Mouse (Mus musculus): ENCODE results near the gene Thnsl1. TPM values are rescaled to one million over a fixed set of nuclear protein-coding genes. Genes with fewer than 3 reads are reported as not detected.

Thnsl1 gene
- polyA plus RNA-seq (2015; fragmentation: Nextera tagmentation; extraction: Ambion mirVana), result 4.6 and 5.1 TPM in 2 replicates

DNA sequence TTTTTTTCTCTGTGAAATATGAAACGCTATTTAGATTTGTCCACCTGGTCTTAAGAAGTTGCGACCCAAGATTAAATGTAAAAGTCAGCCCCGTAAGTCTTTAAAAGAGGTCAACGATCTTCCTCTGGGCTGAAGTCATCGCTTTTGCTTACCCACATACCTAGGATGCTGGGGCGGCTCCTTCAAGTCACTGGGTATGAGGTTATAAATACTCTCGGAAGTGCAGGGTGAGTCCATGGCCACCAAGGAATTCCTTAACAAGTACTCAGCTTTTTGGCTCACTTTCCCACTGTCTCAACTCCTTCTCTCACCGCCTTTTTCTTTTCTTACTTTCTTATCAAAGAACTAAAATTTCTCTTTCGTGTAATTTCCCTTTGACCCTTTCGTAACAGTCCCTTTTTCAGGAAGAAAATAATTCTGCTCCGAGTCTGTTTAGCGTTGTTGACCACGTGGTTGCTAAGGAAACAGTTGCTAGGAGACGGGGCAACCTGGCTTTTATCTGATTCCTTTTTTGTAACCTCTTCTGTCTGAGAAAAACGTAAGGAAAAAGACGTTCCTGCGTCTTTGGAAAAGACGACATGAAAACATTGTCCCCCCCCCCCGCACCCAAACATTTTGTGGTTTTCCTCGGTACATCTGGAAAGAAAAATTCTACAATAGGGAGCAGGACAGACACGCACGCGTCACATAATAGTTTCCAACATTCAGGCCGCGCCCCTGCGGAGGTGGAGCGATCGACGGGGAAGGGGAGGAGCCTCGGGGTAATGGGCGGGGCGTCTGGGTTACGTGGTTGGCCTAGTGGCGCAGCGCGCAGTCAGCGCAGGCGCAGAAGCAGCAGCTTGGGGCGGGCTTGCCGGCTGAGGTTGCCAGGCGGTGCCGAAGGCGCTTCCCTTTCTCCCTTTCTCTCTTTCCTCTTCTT lies at the start of gene Thnsl1, which contains the start of gene Enkur:
TSS of gene Thnsl1 (plus strand) at position 813 of the 919 bp plus-strand sequence.
TSS of gene Enkur (minus strand) at position 454 of the 919 bp plus-strand sequence.

Other genes with a start within 250 kb of the Thnsl1 start
- 9.7 TPM in 2 replicates for gene Arhgap21, start 236.8 kb upstream of the Thnsl1 start, polyA plus RNA-seq (2015; fragmentation: Nextera tagmentation; extraction: Ambion mirVana)
- gene Enkur, start 359 bp upstream of the Thnsl1 start, polyA plus RNA-seq (2015; fragmentation: Nextera tagmentation; extraction: Ambion mirVana), result 3.9 and 5.2 TPM in 2 replicates
- not detected in 2 replicates for gene Gpr158, start 161.8 kb downstream of the Thnsl1 start, polyA plus RNA-seq (2015; fragmentation: Nextera tagmentation; extraction: Ambion mirVana)